Mouse (Mus musculus) lung, postnatal 0 days (tissue): ENCODE results near the gene Actl6b.

ENCODE experiments used
- CTCF ChIP-seq: IDR thresholded peaks from 2 replicates; pipeline ENCODE4 v1.5.1; 2016; ENCODE audit warnings: antibody characterized with exemption, mild to moderate bottlenecking
- EP300 ChIP-seq: IDR thresholded peaks from 2 replicates; pipeline ENCODE4 v1.6.1; 2016; ENCODE audit warnings: antibody characterized with exemption, mild to moderate bottlenecking, control low read depth

DNA sequence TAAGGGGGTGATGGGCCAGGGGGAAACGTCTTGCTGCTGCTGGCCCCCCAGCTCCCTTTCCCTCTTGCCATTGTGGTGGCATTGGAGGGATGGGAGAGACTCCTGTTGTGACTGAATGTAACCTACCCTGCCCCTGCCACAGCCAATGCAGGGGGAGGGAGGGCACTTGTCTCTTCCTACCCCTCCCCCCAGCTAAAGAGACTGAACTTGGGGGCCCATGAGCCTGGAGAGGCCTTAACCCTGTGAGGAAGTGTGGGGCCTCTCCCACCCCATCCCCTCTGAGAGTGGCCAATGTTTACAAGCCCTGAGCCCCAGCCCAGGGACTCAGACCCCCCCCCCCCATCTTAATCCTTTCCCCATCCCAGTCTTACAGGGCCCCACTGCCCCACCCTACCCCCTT, 25.9 kb upstream of the Actl6b start:
- TF ChIP-seq CTCF (no peak), EP300 (no peak)
